25 mouse cellular contexts compared by ENCODE assay signal in genomic region chr7:109962596-109962995, GRCm38 (mm10). TPM values are rescaled to one million over a fixed set of nuclear protein-coding genes. Genes with fewer than 3 reads are reported as not detected.
DNase-seq lines count a peak whose midpoint lies in the region; ATAC-seq and TF ChIP-seq lines count a peak whose summit lies in the region.
"Had no signal": no experiment of that assay in that cellular context is flagged by ENCODE, and none has a peak within 500 bp of the region (broad histone marks: within the 10 kb centered on the region; RNA-seq: fewer than 3 reads in every experiment).

No protein-coding gene starts in this region.

- ATAC-seq in kidney, embryonic 15.5 days (replicated peaks; ENCODE audit: low FRiP score), result no peak
- ATAC-seq in hindbrain, postnatal 0 days, result no peak
- ATAC-seq: activated CD4-positive, CD25-positive, alpha-beta regulatory T cell, adult 4 months; forebrain, embryonic 16.5 days; midbrain, embryonic 16.5 days had no signal

- no peak overlapping the region for H3K4me2 ChIP-seq in kidney, embryonic 15.5 days
- H3K4me2 ChIP-seq in hindbrain, postnatal 0 days (ENCODE audit: low read depth, low read length), result no peak overlapping the region
- H3K4me2 ChIP-seq: hindbrain, embryonic 14.5 days; liver, embryonic 13.5 days had no signal

- no peak overlapping the region for H3K9ac ChIP-seq in kidney, embryonic 15.5 days
- no peak overlapping the region for H3K9ac ChIP-seq in MEL (ENCODE audit: control insufficient read depth, low read depth, low read length, poor library complexity, severe bottlenecking)
- H3K9ac ChIP-seq in hindbrain, postnatal 0 days (replicated peaks; ENCODE audit: low read length), result no peak overlapping the region
- H3K9ac ChIP-seq: hindbrain, embryonic 14.5 days; liver, embryonic 13.5 days had no signal

- no peaks in the 10 kb centered on the region; the same call in 1 of the 2 replicates for H3K9me3 ChIP-seq in kidney, embryonic 15.5 days (replicated peaks)
- no peaks in the 10 kb centered on the region for H3K9me3 ChIP-seq in MEL (replicated peaks; ENCODE audit: insufficient read depth, low read length)
- no peaks in the 10 kb centered on the region for H3K9me3 ChIP-seq in hindbrain, postnatal 0 days (ENCODE audit: low read length)
- H3K9me3 ChIP-seq: forebrain, embryonic 10.5 days; heart, embryonic 10.5 days had no signal

- no peaks in the 10 kb centered on the region for H3K36me3 ChIP-seq in kidney, embryonic 15.5 days
- peaks cover 0 to 15% of the 10 kb centered on the region in 2 experiments; a peak in 2 of 4 replicates for H3K36me3 ChIP-seq in MEL (ENCODE audit: control insufficient read depth in 1 of 2, insufficient read depth in 2 of 2, low read length in 2 of 2)
- no peaks in the 10 kb centered on the region for H3K36me3 ChIP-seq in hindbrain, postnatal 0 days (ENCODE audit: insufficient read depth, low read length)
- H3K36me3 ChIP-seq: forebrain, embryonic 10.5 days; G1E; heart, embryonic 10.5 days; liver, embryonic 13.5 days had no signal

- no peak overlapping the region for H3K4me3 ChIP-seq in kidney, embryonic 15.5 days (replicated peaks)
- no peak overlapping the region for H3K4me3 ChIP-seq in MEL (ENCODE audit: control insufficient read depth in 1 of 2, insufficient read depth in 1 of 2, low read depth in 2 of 2, low read length in 2 of 2)
- H3K4me3 ChIP-seq in hindbrain, postnatal 0 days (ENCODE audit: low read length), result no peak overlapping the region
- H3K4me3 ChIP-seq: forebrain, embryonic 10.5 days; heart, embryonic 10.5 days; liver, embryonic 13.5 days had no signal

- 61% methylated on average over 4 of the region's 4 CpGs for WGBS in kidney, embryonic 15.5 days
- WGBS in hindbrain, postnatal 0 days, result 74% methylated on average over 4 of the region's 4 CpGs

- no peak for DNase-seq in kidney, postnatal 25 days
- no peak for DNase-seq in MEL (ENCODE audit: low read depth, low spot score)
- DNase-seq in adipocyte (ENCODE audit: low spot score), result peak; percentile 24
- DNase-seq in fibroblast of lung, adult 2 months (ENCODE audit: low read depth), result peak; percentile 54
- DNase-seq in hindbrain, postnatal 0 days (ENCODE audit: low spot score), result no peak
- no peak for DNase-seq in left cerebral cortex, postnatal 10 days (ENCODE audit: extremely low spot score in 1 of 2, low spot score in 2 of 2)
- no peak for DNase-seq in liver
- DNase-seq: adrenal gland, postnatal 10 days; B cell, adult 2 months; cerebellum, adult 8-10 months; heart, postnatal 4 days; kidney, adult 2 months; layer of hippocampus, adult 9-11 months; liver, embryonic 13.5 days; right cerebral cortex, adult 18-20 months had no signal

- no peak for TF ChIP-seq RAD21 in MEL (IDR thresholded peaks at IDR 0.05; ENCODE audit: low read depth, low read length)

- H3K79me2 ChIP-seq in MEL (ENCODE audit: control insufficient read depth, insufficient read depth, low read length, poor library complexity), result peaks cover 16% of the 10 kb centered on the region

- TF ChIP-seq CTCF in MEL (IDR thresholded peaks at IDR 0.05 in 2 of 3, conservative IDR thresholded peaks at IDR 0.05 in 1 of 3; ENCODE audit: control insufficient read depth in 1 of 3, insufficient read depth in 1 of 3, low read depth in 2 of 3, low read length in 3 of 3, poor library complexity in 1 of 3, severe bottlenecking in 1 of 3), result no peak
- no peak for TF ChIP-seq CTCF in hindbrain, postnatal 0 days (IDR thresholded peaks at IDR 0.05; ENCODE audit: low read depth)

- TF ChIP-seq EP300 in MEL (IDR thresholded peaks at IDR 0.05; ENCODE audit: low read depth in 1 of 2, low read length in 2 of 2), result no peak

- intact Hi-C loops in left cerebral cortex, postnatal 10 days (cut with DNase I), result no loop called here

- no peaks in the 10 kb centered on the region for H3K27me3 ChIP-seq in kidney, embryonic 15.5 days
- no peaks in the 10 kb centered on the region for H3K27me3 ChIP-seq in MEL (ENCODE audit: control insufficient read depth in 1 of 2, insufficient read depth in 2 of 2, low read length in 2 of 2)
- H3K27me3 ChIP-seq in hindbrain, postnatal 0 days (ENCODE audit: insufficient read depth, low read length), result no peaks in the 10 kb centered on the region

- peak overlapping the region; percentile 25 for H3K27ac ChIP-seq in kidney, embryonic 15.5 days
- no peak overlapping the region for H3K27ac ChIP-seq in MEL (ENCODE audit: control insufficient read depth, low read depth, low read length)
- H3K27ac ChIP-seq in hindbrain, postnatal 0 days, result no peak overlapping the region
- H3K27ac ChIP-seq: forebrain, embryonic 10.5 days; heart, embryonic 10.5 days; hindbrain, embryonic 14.5 days; liver, embryonic 13.5 days; macrophage; stomach, postnatal 0 days had no signal

- no peak for TF ChIP-seq POLR2A in MEL (IDR thresholded peaks at IDR 0.05; ENCODE audit: control insufficient read depth in 1 of 2, insufficient read depth in 1 of 2, low read depth in 1 of 2, low read length in 2 of 2, poor library complexity in 1 of 2)

- peaks cover 28% of the 10 kb centered on the region for H3K4me1 ChIP-seq in kidney, embryonic 15.5 days
- H3K4me1 ChIP-seq in MEL (ENCODE audit: control insufficient read depth in 1 of 2, insufficient read depth in 2 of 2, low read length in 2 of 2), result peaks cover 9 to 15% of the 10 kb centered on the region in 2 experiments
- H3K4me1 ChIP-seq in hindbrain, postnatal 0 days (ENCODE audit: insufficient read depth, low read length), result peaks cover 6% of the 10 kb centered on the region

TF ChIP-seq in MEL, 35 proteins besides CTCF, POLR2A, EP300 and RAD21:
- TF ChIP-seq MYB (IDR thresholded peaks at IDR 0.05; ENCODE audit: low read depth, low read length) (no peak), TAL1 (IDR thresholded peaks at IDR 0.05; ENCODE audit: low read length) (peak; percentile 31), MYC (IDR thresholded peaks at IDR 0.05; ENCODE audit: low read depth, low read length) (no peak)

RNA-seq across cellular contexts. Expression of gene Dennd5a, which starts 2.3 kb away (rescaled TPM):
- polyA plus RNA-seq in kidney, embryonic 15.5 days (2015; fragmentation: Nextera tagmentation; extraction: Ambion mirVana), result 31.4 and 31.6 TPM in 2 replicates
- total RNA-seq in MEL (2012; rRNA removed), result 33.1 and 40.5 TPM in 2 replicates
- 10 to 100 TPM; 64.4 to 78.8 TPM for polyA plus RNA-seq in MEL (2012; ENCODE audit: insufficient read depth in 1 of 2, insufficient read length in 2 of 2, low read depth in 1 of 2, low replicate concordance in 2 of 2, missing spikeins in 1 of 2)
- 174 and 191 TPM in 2 replicates for total RNA-seq in hindbrain, postnatal 0 days (2014; rRNA removed)
- 29.3 and 32.4 TPM in 2 replicates for polyA plus RNA-seq in hindbrain, postnatal 0 days (2015; fragmentation: Nextera tagmentation; extraction: Ambion mirVana)
- total RNA-seq in left cerebral cortex, postnatal 10 days (2021), result 100 to 1,000 TPM; 150 to 152 TPM

RNA-seq across cellular contexts. Expression of gene Tmem41b, which starts 24.1 kb away (rescaled TPM):
- 59.5 and 69.1 TPM in 2 replicates for polyA plus RNA-seq in kidney, embryonic 15.5 days (2015; fragmentation: Nextera tagmentation; extraction: Ambion mirVana)
- total RNA-seq in MEL (2012; rRNA removed), result 80.6 and 86.9 TPM in 2 replicates
- polyA plus RNA-seq in MEL (2012; ENCODE audit: insufficient read depth in 1 of 2, insufficient read length in 2 of 2, low read depth in 1 of 2, low replicate concordance in 2 of 2, missing spikeins in 1 of 2), result 10 to 100 TPM in 1 of 2 experiments, not detected in 1; 45.9 TPM
- total RNA-seq in hindbrain, postnatal 0 days (2014; rRNA removed), result 56.9 and 59.0 TPM in 2 replicates
- polyA plus RNA-seq in hindbrain, postnatal 0 days (2015; fragmentation: Nextera tagmentation; extraction: Ambion mirVana), result 58.7 and 59.6 TPM in 2 replicates
- total RNA-seq in left cerebral cortex, postnatal 10 days (2021), result 10 to 100 TPM; 53.1 to 55.0 TPM

RNA-seq across cellular contexts. Expression of gene Ipo7, which starts 55.5 kb away (rescaled TPM):
- polyA plus RNA-seq in kidney, embryonic 15.5 days (2015; fragmentation: Nextera tagmentation; extraction: Ambion mirVana), result 53.8 and 54.3 TPM in 2 replicates
- total RNA-seq in MEL (2012; rRNA removed), result 139 and 145 TPM in 2 replicates
- 100 to 1,000 TPM; 111 to 172 TPM for polyA plus RNA-seq in MEL (2012; ENCODE audit: insufficient read depth in 1 of 2, insufficient read length in 2 of 2, low read depth in 1 of 2, low replicate concordance in 2 of 2, missing spikeins in 1 of 2)
- total RNA-seq in hindbrain, postnatal 0 days (2014; rRNA removed), result 75.4 and 87.0 TPM in 2 replicates
- 27.7 and 28.0 TPM in 2 replicates for polyA plus RNA-seq in hindbrain, postnatal 0 days (2015; fragmentation: Nextera tagmentation; extraction: Ambion mirVana)
- 10 to 100 TPM; 88.9 to 90.7 TPM for total RNA-seq in left cerebral cortex, postnatal 10 days (2021)

Comparison
In these comparisons a context has a peak if more than half of its experiments do, and no peak if none do; other contexts are left out.
1. DNase-seq: peak in adipocyte (single experiment) and fibroblast of lung, adult 2 months (single experiment); none in kidney, postnatal 25 days (0 of 2), MEL (single experiment), hindbrain, postnatal 0 days (single experiment), left cerebral cortex, postnatal 10 days (0 of 2) and liver (single experiment).